Mouse (Mus musculus) spleen, embryonic (tissue): ENCODE data around the gene Olfr1392.
"Not testable (repeated sequence)": the region's sequence is repeated elsewhere in the genome, so short reads cannot be mapped to it uniquely, and the experiment has no call there.

Experiments
- CTCF ChIA-PET: fragments of 350-600 bp; sonication (Branson Sonifier 250); formaldehyde crosslinking; loops from one replicate; lab custom pipeline; 2022; lab: Charles Lee

Olfr1392 gene

DNA sequence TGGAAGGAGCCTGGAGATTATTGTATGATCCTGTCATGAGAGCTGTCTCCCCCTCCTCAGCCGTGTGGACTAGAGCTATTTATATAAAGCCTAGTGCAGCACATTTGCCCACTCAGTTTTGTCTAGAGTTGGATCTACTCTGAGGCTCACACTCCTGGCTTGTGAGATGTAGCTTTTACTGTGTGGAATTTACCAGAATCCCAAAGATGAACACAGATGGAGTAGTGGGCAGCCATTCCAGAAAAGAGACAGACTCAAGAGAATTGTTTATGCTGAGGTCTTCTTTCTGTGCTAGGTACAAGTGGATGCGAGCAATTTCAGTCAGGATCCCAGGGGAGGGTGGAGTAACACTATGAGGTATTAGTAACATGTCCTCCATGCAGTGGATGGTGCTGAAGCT, 2.2 kb downstream of the Olfr1392 start:
- CTCF ChIA-PET = no interaction called here

GRCm38 (mm10) chr11:49292777-49293176, 7.7 kb downstream of the Olfr1392 start:
- CTCF ChIA-PET = no interaction called here

DNA sequence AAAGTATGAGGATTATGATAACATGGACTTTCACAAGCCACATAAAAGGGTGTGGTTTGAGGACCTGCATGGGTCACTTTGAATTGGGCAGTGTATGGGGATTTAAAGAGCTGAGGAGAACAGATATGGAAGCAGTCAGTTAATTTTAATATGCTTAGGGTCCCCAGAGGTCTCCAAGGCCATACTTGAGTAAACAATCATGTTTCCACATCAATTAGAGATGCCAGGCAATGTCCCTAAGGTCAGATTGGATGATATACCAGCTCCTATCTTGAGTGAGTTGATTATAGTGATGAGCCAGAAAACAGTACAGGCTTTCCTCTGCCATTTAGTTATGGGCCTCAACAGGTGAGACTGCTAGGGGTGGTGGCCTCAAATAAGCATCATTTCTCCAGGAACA, 19.4 kb downstream of the Olfr1392 start, which contains the start of gene Olfr10:
Olfr10 (plus strand) TSS at position 301 of the 400 bp plus-strand sequence.
- CTCF ChIA-PET = no interaction called here

- CTCF ChIA-PET = not testable (repeated sequence)
These were observed 23.5 kb downstream of the Olfr1392 start for GRCm38 (mm10) chr11:49308547-49308946.

DNA sequence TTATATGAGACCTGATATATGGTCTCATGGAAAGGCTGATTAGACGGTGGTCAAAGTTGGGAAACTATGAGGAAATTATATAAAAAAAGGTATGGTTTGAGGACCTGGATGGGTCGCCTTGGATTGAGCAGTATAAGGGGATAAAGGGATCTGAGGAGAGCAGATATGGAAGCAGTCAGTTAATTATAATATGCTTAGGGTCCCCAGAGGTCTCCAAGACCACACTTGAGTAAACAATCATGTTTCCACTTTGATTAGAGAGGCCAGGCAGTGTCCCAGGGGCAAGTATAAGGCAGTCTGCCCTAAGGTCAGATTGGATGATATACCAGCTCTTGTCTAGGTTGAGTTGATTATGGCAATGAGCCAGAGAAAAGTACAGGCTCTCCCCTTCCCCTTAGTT, 37.4 kb downstream of the Olfr1392 start, which contains the start of gene Olfr1391:
Olfr1391 (plus strand) TSS at position 301 of the 400 bp plus-strand sequence.
- CTCF ChIA-PET = no interaction called here

GRCm38 (mm10) chr11:49326726-49327125, 41.6 kb downstream of the Olfr1392 start:
- CTCF ChIA-PET = no interaction called here

DNA sequence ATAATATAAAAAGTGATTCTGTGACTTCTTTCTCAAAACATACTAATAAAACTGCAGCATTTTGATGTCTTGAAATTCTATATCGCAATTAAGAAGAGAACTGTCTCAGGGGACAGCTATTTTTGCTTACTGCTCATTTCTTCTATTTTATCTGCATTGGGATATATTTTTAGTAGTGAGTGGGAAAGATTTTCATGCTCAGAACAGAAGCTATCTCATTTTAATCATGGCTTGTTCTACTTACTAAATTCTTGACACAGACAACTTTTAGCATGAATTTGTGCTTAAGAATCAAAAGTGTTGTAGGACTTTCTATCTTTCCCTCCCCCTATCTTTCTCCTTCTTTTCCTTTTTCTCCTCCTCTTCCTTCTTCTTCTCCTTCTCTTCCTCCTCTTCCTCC, 44.6 kb downstream of the Olfr1392 start:
- CTCF ChIA-PET = no interaction called here

GRCm38 (mm10) chr11:49334888-49335287, 49.8 kb downstream of the Olfr1392 start, which contains the start of gene Olfr1390:
Olfr1390 (plus strand) TSS chr11:49335188.
- CTCF ChIA-PET = no interaction called here

DNA sequence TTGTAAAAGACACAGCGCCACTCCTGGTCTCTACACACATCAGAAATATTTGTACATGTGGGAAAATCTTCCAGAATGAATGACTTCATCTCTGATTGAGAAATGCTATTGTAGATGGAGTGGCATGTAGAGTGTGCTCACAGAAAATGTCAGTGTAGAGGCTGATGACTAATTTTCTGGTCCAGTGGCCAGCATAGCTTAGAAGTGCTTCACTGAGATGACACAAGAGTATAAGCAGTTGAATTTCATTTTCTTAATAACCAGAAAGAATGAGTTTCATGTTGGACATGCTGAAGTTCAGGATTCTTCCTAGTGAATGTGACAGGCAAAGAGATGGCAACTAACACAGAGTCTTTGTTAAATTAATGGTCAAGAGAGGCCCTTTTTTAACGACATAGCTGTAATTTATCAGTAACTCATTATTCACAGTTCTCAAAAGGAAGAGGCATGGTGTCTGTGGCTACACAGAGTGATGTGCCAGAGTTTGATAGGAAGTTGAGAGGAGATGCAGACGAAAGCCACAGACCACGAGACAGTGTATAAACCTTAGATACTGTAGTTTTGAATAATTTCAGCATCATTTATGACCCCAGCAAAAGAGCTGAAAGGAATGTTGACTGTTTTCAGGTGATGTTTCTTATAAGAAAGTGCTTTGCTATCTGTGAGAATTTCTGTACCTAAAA, 52.2 kb downstream of the Olfr1392 start:
- CTCF ChIA-PET = no interaction called here
